Mouse (Mus musculus): ENCODE data around the gene Olfr111. TPM values are rescaled to one million over a fixed set of nuclear protein-coding genes. Genes with fewer than 3 reads are reported as not detected.

The Olfr111 gene
- polyA plus RNA-seq, 1 experiment from 2014 or later, result not detected

DNA sequence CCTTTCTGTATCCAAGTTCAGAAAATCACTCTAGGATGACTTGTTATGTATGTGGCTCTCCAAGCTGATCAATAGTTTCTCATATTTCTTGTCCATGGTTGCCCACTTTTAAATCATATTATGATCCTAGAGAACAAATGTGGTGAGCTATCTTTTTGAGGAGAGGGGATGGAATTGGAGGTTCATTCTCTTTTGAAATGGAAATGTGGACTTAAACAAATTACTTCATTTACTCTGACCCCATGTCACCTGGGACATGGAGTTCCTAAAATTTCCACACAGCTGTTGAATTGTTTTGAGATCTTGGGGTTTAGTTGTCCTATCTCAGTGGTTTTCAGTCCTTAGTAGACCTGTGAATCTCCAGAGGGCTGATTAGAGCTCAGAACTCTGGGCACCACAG is 69.7 kb downstream of the Olfr111 start, which contains the start of gene Olfr113:
Gene Olfr113, minus strand, starts transcription at position 101 of the 400 bp plus-strand sequence.
- H3K27ac ChIP-seq, result no peak within 1 kb of the TSS
- ATAC-seq (ENCODE audit: low FRiP score, low read depth), result no peak
- no peak within 1 kb of the TSS for H3K9ac ChIP-seq
- H3K4me3 ChIP-seq, result no peak within 1 kb of the TSS
- no peaks in the 10 kb centered on the region for H3K27me3 ChIP-seq
- no peaks in the 10 kb centered on the region for H3K9me3 ChIP-seq
- H3K36me3 ChIP-seq, result no peaks in the 10 kb centered on the region
- H3K4me1 ChIP-seq, result no peaks in the 10 kb centered on the region
- H3K4me2 ChIP-seq (replicated peaks), result no peak within 1 kb of the TSS

Other genes starting within 250 kb of the Olfr111 start
- not detected in 2 replicates for gene Olfr98, start 244.3 kb upstream of the Olfr111 start, polyA plus RNA-seq (2015; fragmentation: Nextera tagmentation; extraction: Ambion mirVana)
- 1.8 and 2.0 TPM in 2 replicates for gene H2-M3, start 237.8 kb upstream of the Olfr111 start, polyA plus RNA-seq (2015; fragmentation: Nextera tagmentation; extraction: Ambion mirVana)
- gene Olfr99, start 224.6 kb upstream of the Olfr111 start, polyA plus RNA-seq (2015; fragmentation: Nextera tagmentation; extraction: Ambion mirVana), result not detected in 2 replicates
- not detected in 2 replicates for gene Olfr101, start 203.7 kb upstream of the Olfr111 start, polyA plus RNA-seq (2015; fragmentation: Nextera tagmentation; extraction: Ambion mirVana)
- not detected in 2 replicates for gene Olfr102, start 191.0 kb upstream of the Olfr111 start, polyA plus RNA-seq (2015; fragmentation: Nextera tagmentation; extraction: Ambion mirVana)
- not detected in 2 replicates for gene Olfr103, start 168.3 kb upstream of the Olfr111 start, polyA plus RNA-seq (2015; fragmentation: Nextera tagmentation; extraction: Ambion mirVana)
- not detected in 2 replicates for gene Olfr104-ps, start 148.4 kb upstream of the Olfr111 start, polyA plus RNA-seq (2015; fragmentation: Nextera tagmentation; extraction: Ambion mirVana)
- gene Olfr105-ps, start 129.0 kb upstream of the Olfr111 start, polyA plus RNA-seq (2015; fragmentation: Nextera tagmentation; extraction: Ambion mirVana), result not detected in 2 replicates
- gene Olfr106-ps, start 117.6 kb upstream of the Olfr111 start, polyA plus RNA-seq (2015; fragmentation: Nextera tagmentation; extraction: Ambion mirVana), result not detected in 2 replicates
- gene Olfr107, start 108.8 kb upstream of the Olfr111 start, polyA plus RNA-seq (2015; fragmentation: Nextera tagmentation; extraction: Ambion mirVana), result 0.04 TPM in 1 of 2 replicates, not detected in the other
- gene Olfr108, start 62.5 kb upstream of the Olfr111 start, polyA plus RNA-seq (2015; fragmentation: Nextera tagmentation; extraction: Ambion mirVana), result not detected in 2 replicates
- gene Olfr109, start 49.1 kb upstream of the Olfr111 start, polyA plus RNA-seq (2015; fragmentation: Nextera tagmentation; extraction: Ambion mirVana), result not detected in 2 replicates
- not detected in 2 replicates for gene H2-M2, start 24.5 kb upstream of the Olfr111 start, polyA plus RNA-seq (2015; fragmentation: Nextera tagmentation; extraction: Ambion mirVana)
- not detected in 2 replicates for gene Olfr110, start 15.6 kb upstream of the Olfr111 start, polyA plus RNA-seq (2015; fragmentation: Nextera tagmentation; extraction: Ambion mirVana)
- not detected in 2 replicates for gene Olfr112, start 61.4 kb downstream of the Olfr111 start, polyA plus RNA-seq (2015; fragmentation: Nextera tagmentation; extraction: Ambion mirVana)
- not detected in 2 replicates for gene Olfr113, start 69.6 kb downstream of the Olfr111 start, polyA plus RNA-seq (2015; fragmentation: Nextera tagmentation; extraction: Ambion mirVana)
- gene Olfr114, start 84.7 kb downstream of the Olfr111 start, polyA plus RNA-seq (2015; fragmentation: Nextera tagmentation; extraction: Ambion mirVana), result not detected in 2 replicates
- gene Olfr115, start 119.1 kb downstream of the Olfr111 start, polyA plus RNA-seq (2015; fragmentation: Nextera tagmentation; extraction: Ambion mirVana), result not detected in 2 replicates
- not detected in 2 replicates for gene Olfr116, start 119.2 kb downstream of the Olfr111 start, polyA plus RNA-seq (2015; fragmentation: Nextera tagmentation; extraction: Ambion mirVana)
- not detected in 2 replicates for gene Olfr117, start 155.8 kb downstream of the Olfr111 start, polyA plus RNA-seq (2015; fragmentation: Nextera tagmentation; extraction: Ambion mirVana)
- not detected in 2 replicates for gene Olfr118, start 159.0 kb downstream of the Olfr111 start, polyA plus RNA-seq (2015; fragmentation: Nextera tagmentation; extraction: Ambion mirVana)
- not detected in 2 replicates for gene Olfr119, start 188.5 kb downstream of the Olfr111 start, polyA plus RNA-seq (2015; fragmentation: Nextera tagmentation; extraction: Ambion mirVana)
- not detected in 2 replicates for gene Olfr120, start 213.8 kb downstream of the Olfr111 start, polyA plus RNA-seq (2015; fragmentation: Nextera tagmentation; extraction: Ambion mirVana)
- gene Olfr121, start 240.8 kb downstream of the Olfr111 start, polyA plus RNA-seq (2015; fragmentation: Nextera tagmentation; extraction: Ambion mirVana), result not detected in 2 replicates